Mouse (Mus musculus) hindbrain, embryonic 16.5 days (tissue): ENCODE measurements at regions not wholly inside any gene's neighbourhood (a gene's known extent, or its start where the extent isn't known, plus 50 kb on each side); places are given as distances from the start of the nearest gene placed in this dataset.

Experiments
- ATAC-seq: fragments of 200-750 bp; cut with Nextera tagmentation; 2 replicates; pipeline ENCODE4 v1.8.0; 2017; ENCODE audit warnings: moderate TSS enrichment, moderate library complexity
- H3K27ac ChIP-seq: fragments of 300-500 bp; sonication (generic); 2 replicates; pipeline ENCODE4 v1.5.1; 2014; ENCODE audit warnings: low read depth, mild to moderate bottlenecking, control low read depth, low read length, moderate library complexity
- H3K27me3 ChIP-seq: fragments of 300-500 bp; sonication (generic); replicated peaks from 2 replicates; pipeline ENCODE4 v1.6.1; 2014; ENCODE audit warnings: low read length; ENCODE audit not compliant: control insufficient read depth, insufficient read depth
- H3K36me3 ChIP-seq: fragments of 300-500 bp; sonication (generic); 2 replicates; pipeline ENCODE4 v1.6.1; 2014; ENCODE audit warnings: mild to moderate bottlenecking, low read length, moderate library complexity, mixed read lengths; ENCODE audit not compliant: control insufficient read depth, insufficient read depth
- H3K4me1 ChIP-seq: fragments of 300-500 bp; sonication (generic); 2 replicates; pipeline ENCODE4 v1.6.1; 2014; ENCODE audit warnings: low read depth, low read length; ENCODE audit not compliant: control insufficient read depth, insufficient read depth
- H3K4me2 ChIP-seq: fragments of 300-500 bp; sonication (generic); 2 replicates; pipeline ENCODE4 v1.6.1; 2014; ENCODE audit warnings: mild to moderate bottlenecking, low read length, control low read depth, moderate library complexity
- H3K4me3 ChIP-seq: fragments of 300-500 bp; sonication (generic); 2 replicates; pipeline ENCODE4 v1.5.1; 2014; ENCODE audit warnings: mild to moderate bottlenecking, low read length, control low read depth, moderate library complexity
- H3K9ac ChIP-seq: fragments of 300-500 bp; sonication (generic); 2 replicates; pipeline ENCODE4 v1.6.1; 2014; ENCODE audit warnings: low read depth, mild to moderate bottlenecking, control low read depth, low read length, moderate library complexity
- H3K9me3 ChIP-seq: fragments of 300-500 bp; sonication (generic); 2 replicates; pipeline ENCODE4 v1.6.1; 2014; ENCODE audit warnings: mild to moderate bottlenecking, low read length, moderate library complexity; ENCODE audit not compliant: control insufficient read depth
- WGBS: fragments of 180-500 bp; shearing (Covaris S2); extraction: QIAGEN DNeasy Blood & Tissue Kit; methylation state at CpG from one replicate; pipeline ENCODE4 v1.1.7; 2014; 5-methylcytosine and 5-hydroxymethylcytosine counted together

DNA sequence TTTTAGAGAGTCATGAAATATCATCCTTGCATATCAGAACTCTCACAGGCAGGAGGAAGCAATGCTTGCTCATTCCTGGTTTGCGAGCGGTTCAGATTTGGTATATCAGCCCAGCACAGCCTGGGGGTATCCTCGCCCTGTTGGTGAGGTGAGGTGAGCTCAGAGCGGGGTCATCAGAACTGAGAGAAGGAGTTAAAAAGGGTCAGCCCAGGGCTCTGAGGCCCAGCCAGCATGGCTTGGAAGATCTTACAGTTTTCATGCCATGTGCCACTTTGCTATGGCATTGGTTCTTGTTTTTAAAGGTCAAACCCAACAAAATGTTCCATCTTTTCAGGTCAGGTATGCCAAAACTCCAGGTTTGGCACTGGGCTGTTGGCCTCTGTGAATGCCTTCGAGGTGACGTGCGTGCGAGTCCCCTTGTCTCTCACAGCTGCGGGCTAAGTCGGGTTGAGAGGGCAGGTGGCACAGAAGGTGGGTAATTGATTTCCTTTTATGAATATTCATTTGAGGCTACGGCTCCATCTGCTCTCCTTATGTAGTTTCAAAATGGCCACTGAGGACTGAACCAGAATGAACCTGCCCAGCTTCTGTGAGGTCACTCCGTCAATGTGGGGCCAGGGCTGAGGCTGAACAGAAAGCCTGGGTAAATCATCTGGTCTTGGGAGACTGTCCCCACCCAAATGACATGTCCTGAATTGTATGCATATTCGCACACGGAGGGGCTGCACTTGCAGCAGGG, 86.3 kb downstream of the Hhipl2 start:
- no peaks in the 10 kb centered on the region for H3K36me3 ChIP-seq

DNA sequence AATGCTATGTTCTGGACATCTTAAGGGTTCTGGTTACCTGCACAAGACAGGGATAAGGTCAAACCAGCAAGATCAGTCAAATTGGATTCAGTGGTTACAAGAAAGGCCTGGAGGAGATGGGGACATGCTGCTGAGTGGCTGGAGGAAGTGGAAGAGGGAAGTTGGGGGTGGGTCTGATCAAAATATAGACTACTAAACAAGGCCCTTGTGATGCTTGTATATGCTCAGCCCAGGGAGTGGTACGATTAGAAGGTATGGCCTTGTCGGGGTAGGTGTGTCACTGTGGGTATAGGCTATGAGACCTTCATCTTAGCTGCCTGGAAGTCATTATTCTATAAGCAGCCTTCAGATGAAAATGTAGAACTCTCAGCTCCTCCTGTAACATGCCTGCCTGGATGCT, 89.9 kb downstream of the Hhipl2 start:
- Histone ChIP-seq H3K4me3 (no peak overlapping the region), H3K27me3 (no peaks in the 10 kb centered on the region), H3K9ac (no peak overlapping the region), H3K27ac (no peak overlapping the region), H3K36me3 (no peaks in the 10 kb centered on the region), H3K9me3 (no peaks in the 10 kb centered on the region), H3K4me1 (no peaks in the 10 kb centered on the region), H3K4me2 (no peak overlapping the region)
- no peak for ATAC-seq
- 96% methylated on average over 2 of the region's 2 CpGs for WGBS

More for the DNA sequence above, 86.3 kb downstream of the Hhipl2 start:
- Histone ChIP-seq H3K4me1 (no peaks in the 10 kb centered on the region), H3K27ac (no peak overlapping the region), H3K9me3 (no peaks in the 10 kb centered on the region), H3K4me3 (no peak overlapping the region), H3K9ac (no peak overlapping the region), H3K27me3 (no peaks in the 10 kb centered on the region), H3K4me2 (no peak overlapping the region)
- 53% methylated on average over 14 of the region's 14 CpGs for WGBS
- 0 out of 2 replicates have a peak, but pooled peaks have one; percentile 34 for ATAC-seq

DNA sequence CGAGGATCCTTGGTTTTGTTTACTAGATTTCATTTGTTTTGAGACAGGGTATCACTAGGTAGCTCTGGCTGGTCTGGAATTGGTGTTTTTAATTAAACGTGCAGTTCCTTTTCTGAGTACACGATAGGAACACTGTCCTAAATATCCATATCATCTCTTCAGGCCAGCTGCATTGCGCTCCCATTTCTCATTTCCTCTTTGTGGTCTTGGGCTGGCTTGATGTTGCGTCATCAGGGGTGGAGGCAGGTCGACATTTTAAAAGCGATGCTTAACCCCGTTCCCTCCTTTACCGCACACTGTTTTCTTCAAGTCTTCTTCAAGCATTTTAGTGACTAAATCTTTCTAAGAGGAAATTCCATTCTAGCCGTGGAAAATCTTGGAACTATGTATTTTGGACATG, 92.7 kb downstream of the Hhipl2 start:
- Histone ChIP-seq H3K4me1 (no peaks in the 10 kb centered on the region; the same call in 1 of the 2 replicates), H3K4me2 (no peak overlapping the region), H3K36me3 (no peaks in the 10 kb centered on the region), H3K9ac (no peak overlapping the region), H3K4me3 (no peak overlapping the region), H3K27me3 (no peaks in the 10 kb centered on the region), H3K9me3 (no peaks in the 10 kb centered on the region), H3K27ac (no peak overlapping the region)
- ATAC-seq, result no peak
- WGBS, result 93% methylated on average over 10 of the region's 10 CpGs

DNA sequence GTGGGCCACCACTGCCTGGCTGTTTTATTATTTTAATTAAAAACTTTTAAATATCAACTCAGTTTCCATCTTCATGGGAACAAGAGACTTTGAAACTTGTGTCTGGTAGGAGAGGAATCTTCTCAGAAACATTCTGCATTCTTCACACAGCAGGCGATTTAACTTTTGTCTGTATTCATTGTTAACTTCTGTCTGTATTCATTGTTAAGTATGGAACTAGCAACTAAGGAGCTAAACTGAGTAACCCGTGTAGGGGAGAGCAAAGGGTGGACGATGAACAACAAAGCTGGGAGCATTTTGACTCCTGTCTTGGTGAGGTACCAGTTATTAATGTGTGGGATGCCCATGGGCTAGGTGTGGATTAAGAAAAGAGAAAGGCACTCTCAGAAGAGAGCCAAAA, 95.9 kb downstream of the Hhipl2 start:
- Histone ChIP-seq H3K9ac (no peak overlapping the region), H3K9me3 (no peaks in the 10 kb centered on the region), H3K27ac (no peak overlapping the region), H3K4me3 (no peak overlapping the region), H3K4me2 (no peak overlapping the region), H3K4me1 (no peaks in the 10 kb centered on the region; the same call in 1 of the 2 replicates), H3K36me3 (no peaks in the 10 kb centered on the region), H3K27me3 (no peaks in the 10 kb centered on the region)
- 59% methylated on average over 3 of the region's 3 CpGs for WGBS
- ATAC-seq, result no peak

DNA sequence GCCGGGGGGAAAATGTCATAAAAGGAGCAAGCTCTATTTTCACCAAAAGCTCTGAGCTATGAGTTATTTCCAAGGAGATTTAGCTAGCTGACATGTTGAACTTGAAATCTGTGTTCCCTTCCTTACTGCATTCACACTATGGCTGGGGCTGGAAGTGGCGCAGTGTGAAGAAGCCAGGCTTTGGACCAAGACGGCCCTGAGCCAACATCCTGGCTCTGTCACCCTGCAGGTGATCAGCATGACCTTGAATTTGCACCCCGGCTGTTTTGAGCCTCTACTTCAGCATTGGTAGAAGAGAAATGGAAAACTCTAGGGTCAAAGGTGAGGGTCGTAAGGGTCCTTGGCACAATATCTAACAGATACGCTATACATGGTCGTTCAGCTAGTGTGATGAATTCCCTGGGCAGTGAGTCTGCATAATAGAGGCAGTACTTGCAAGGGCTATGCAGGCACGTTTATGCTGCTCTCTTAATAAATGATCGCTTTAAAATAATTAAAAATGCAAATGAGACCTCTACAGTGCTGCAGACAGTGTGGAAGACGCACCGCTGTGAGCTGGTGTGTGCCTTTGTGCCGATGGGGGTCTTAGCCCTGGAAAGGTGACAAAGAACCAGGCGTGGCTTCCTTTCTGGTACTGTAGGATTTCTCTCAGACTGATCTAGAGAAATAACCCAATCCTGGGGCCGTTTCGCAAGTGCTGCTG, 96.4 kb downstream of the Hhipl2 start:
- no peaks in the 10 kb centered on the region; the same call in 1 of the 2 replicates for H3K4me1 ChIP-seq
- H3K27ac ChIP-seq, result no peak overlapping the region
- no peak overlapping the region for H3K4me2 ChIP-seq
- no peaks in the 10 kb centered on the region for H3K36me3 ChIP-seq
- no peak overlapping the region for H3K9ac ChIP-seq
- no peak overlapping the region for H3K4me3 ChIP-seq
- 44% methylated on average over 15 of the region's 15 CpGs for WGBS
- no peaks in the 10 kb centered on the region for H3K9me3 ChIP-seq
- ATAC-seq, result peak; percentile 50; the same call in 1 of the 2 replicates
- H3K27me3 ChIP-seq, result no peaks in the 10 kb centered on the region

DNA sequence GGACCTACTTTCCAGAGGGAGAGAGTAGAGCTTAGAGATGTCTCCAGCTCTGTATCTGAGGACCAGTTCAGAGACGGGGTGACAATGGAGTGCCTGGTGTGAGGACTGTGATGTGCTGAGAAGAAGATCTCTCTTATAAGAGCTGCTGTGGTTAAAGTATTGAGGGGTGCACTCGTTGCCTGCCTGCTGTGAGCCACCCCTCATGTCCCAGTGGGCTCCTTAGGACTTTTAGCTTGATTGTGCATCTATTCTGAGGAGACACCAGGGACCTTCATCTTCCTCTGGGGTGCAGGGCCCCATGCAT, 96.9 kb downstream of the Hhipl2 start:
- Histone ChIP-seq H3K4me2 (no peak overlapping the region), H3K9ac (no peak overlapping the region), H3K9me3 (no peaks in the 10 kb centered on the region), H3K36me3 (no peaks in the 10 kb centered on the region), H3K27me3 (no peaks in the 10 kb centered on the region), H3K4me3 (no peak overlapping the region), H3K4me1 (no peaks in the 10 kb centered on the region; the same call in 1 of the 2 replicates), H3K27ac (no peak overlapping the region)
- ATAC-seq, result 0 out of 2 replicates have a peak, but pooled peaks have one; percentile 27
- WGBS, result 51% methylated on average over 2 of the region's 2 CpGs

DNA sequence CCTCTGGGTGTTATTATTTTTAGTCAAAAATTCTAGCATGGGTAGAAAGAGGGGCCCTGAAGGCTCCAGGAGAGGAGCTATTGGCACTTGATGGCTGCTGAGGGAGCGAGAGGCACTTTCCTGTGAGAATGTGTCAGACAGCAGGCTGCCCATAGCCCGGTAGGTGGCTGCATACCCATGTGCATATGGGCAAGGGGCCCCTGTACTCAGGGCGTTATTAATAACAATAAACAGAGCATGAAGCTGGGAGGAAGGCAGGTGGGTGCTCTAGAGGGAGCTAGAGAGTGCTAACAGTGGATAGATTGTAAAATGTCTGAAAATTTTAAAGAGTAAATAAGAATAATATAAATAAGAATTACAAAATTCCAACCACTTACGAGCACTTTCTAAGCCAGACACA, 98.2 kb downstream of the Hhipl2 start:
- H3K4me2 ChIP-seq, result no peak overlapping the region
- no peaks in the 10 kb centered on the region for H3K9me3 ChIP-seq
- H3K9ac ChIP-seq, result no peak overlapping the region
- H3K4me3 ChIP-seq, result no peak overlapping the region
- no peaks in the 10 kb centered on the region for H3K27me3 ChIP-seq
- ATAC-seq, result no peak
- 57% methylated on average over 4 of the region's 4 CpGs for WGBS
- no peaks in the 10 kb centered on the region for H3K36me3 ChIP-seq
- H3K4me1 ChIP-seq, result peaks cover 3% of the 10 kb centered on the region
- no peak overlapping the region for H3K27ac ChIP-seq

DNA sequence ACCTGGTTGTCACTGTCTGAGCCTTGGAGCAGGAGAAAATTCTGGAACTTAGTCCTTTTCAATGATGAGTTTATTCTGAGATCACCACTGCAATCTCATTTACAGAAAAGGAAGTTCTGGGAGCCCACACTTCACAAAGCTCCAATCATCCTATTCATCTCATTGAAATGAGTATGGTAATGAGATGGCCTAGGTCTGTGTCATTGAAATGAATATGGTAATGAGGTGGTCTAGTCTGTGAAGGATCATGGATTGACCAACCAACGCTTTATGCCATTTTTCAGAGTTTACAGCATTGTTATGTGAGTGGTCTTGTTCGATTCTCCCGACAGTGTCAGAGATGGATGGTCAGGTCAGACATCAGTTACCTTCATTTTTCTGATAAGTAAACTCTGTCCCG, 99.2 kb downstream of the Hhipl2 start:
- no peak overlapping the region for H3K27ac ChIP-seq

DNA sequence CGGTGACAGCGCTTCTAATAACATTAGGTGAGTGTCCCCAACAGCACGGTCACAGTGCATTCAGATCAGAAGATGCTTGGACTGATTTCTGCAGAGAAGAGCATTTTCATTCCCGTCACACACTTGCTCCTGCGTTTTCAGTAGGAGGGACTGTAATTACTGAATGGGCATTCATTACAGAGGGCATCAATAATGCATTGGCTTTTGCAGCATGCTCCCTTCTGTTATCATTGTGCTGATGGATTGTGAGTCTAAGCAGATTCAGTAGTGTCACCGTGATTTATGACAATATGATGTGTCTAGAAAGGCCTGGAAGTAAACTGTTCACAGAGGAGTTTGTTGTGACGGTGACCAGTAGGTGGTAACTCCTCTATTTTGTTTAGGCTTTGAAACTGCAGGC, 103.6 kb downstream of the Hhipl2 start:
- no peak overlapping the region for H3K4me2 ChIP-seq
- H3K4me1 ChIP-seq, result peaks cover 6% of the 10 kb centered on the region; the same call in 1 of the 2 replicates
- no peaks in the 10 kb centered on the region for H3K27me3 ChIP-seq
- 26% methylated on average over 7 of the region's 7 CpGs for WGBS
- no peak overlapping the region for H3K27ac ChIP-seq
- no peaks in the 10 kb centered on the region for H3K36me3 ChIP-seq
- H3K4me3 ChIP-seq, result no peak overlapping the region
- peak; percentile 82 for ATAC-seq
- H3K9ac ChIP-seq, result no peak overlapping the region
- H3K9me3 ChIP-seq, result no peaks in the 10 kb centered on the region

More for the DNA sequence above, 99.2 kb downstream of the Hhipl2 start:
- Histone ChIP-seq H3K36me3 (no peaks in the 10 kb centered on the region), H3K9ac (no peak overlapping the region), H3K27me3 (no peaks in the 10 kb centered on the region), H3K4me2 (no peak overlapping the region), H3K9me3 (no peaks in the 10 kb centered on the region), H3K4me1 (peaks cover 6% of the 10 kb centered on the region), H3K4me3 (no peak overlapping the region)
- WGBS, result 38% methylated on average over 4 of the region's 4 CpGs
- no peak for ATAC-seq
